ENCODE assay signal across 8 mouse cellular contexts in the genomic region with DNA sequence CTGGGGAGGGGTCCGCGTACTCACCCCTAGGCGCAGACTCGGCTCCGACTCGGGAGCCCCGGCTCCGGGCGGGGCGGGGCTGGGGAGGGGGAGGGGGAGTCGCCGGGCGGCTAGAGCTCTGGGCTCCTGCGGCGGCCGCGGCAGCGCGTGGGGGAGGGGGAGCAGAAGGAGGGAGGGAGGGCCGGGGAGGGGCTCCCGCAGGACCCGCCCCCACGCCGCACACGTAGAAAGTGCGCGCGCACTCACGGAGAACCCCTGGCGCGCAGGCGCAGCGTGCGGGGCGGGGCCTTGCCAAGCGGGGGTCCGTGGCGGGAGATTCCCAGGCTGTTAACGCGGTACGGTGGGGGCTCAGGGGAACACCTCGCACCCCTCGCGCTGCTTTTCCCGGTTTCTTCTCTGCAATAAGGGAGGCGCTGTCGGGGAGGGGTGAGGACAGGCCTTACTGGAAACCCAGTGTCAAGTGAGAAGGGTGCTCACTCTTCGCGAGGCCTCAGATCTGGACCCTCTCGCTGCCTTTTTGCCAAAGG. TPM values are rescaled to one million over a fixed set of nuclear protein-coding genes. Genes with fewer than 3 reads are reported as not detected.
DNase-seq lines count a peak whose midpoint lies in the region; ATAC-seq and TF ChIP-seq lines count a peak whose summit lies in the region.

Gene Mrpl14, plus strand, starts transcription at position 230 of the 527 bp plus-strand sequence.

- H3ac ChIP-seq in C2C12 (ENCODE audit: control insufficient read depth, insufficient read length, low read depth) = peak within 1 kb of the TSS; percentile 99

- 0 out of 2 replicates have a peak, but pooled peaks cover 5% of the 10 kb centered on the region for H3K9me3 ChIP-seq in heart, embryonic 13.5 days
- no peaks in the 10 kb centered on the region for H3K9me3 ChIP-seq in liver, embryonic 12.5 days (replicated peaks)
- no peaks in the 10 kb centered on the region for H3K9me3 ChIP-seq in stomach, embryonic 15.5 days

- DNase-seq in brain, embryonic 18.5 days (ENCODE audit: low read depth, low spot score) = peak; percentile 86
- peak; percentile 98 for DNase-seq in kidney, postnatal 10 days
- DNase-seq in natural killer cell, adult 2 months (ENCODE audit: low spot score in 2 of 2) = peak; percentile 83 to 88

- H3K79me2 ChIP-seq in C2C12 (ENCODE audit: control insufficient read depth, insufficient read depth) = peaks cover 99% of the 10 kb centered on the region

- H3K27me3 ChIP-seq in C2C12 (ENCODE audit: control insufficient read depth, insufficient read depth, insufficient read length) = no peaks in the 10 kb centered on the region
- no peaks in the 10 kb centered on the region for H3K27me3 ChIP-seq in heart, embryonic 13.5 days (replicated peaks)
- H3K27me3 ChIP-seq in liver, embryonic 12.5 days (replicated peaks) = 0 out of 2 replicates have a peak, but pooled peaks cover 7% of the 10 kb centered on the region
- no peaks in the 10 kb centered on the region for H3K27me3 ChIP-seq in stomach, embryonic 15.5 days (replicated peaks)

- peak within 1 kb of the TSS; percentile 68 for H3K4me3 ChIP-seq in C2C12 (ENCODE audit: insufficient read depth, poor library complexity, severe bottlenecking)
- H3K4me3 ChIP-seq in heart, embryonic 13.5 days = peak within 1 kb of the TSS; percentile 94
- H3K4me3 ChIP-seq in liver, embryonic 12.5 days = peak within 1 kb of the TSS; percentile 84
- H3K4me3 ChIP-seq in stomach, embryonic 15.5 days (replicated peaks) = peak within 1 kb of the TSS; percentile 93

- H3K9ac ChIP-seq in heart, embryonic 13.5 days = peak within 1 kb of the TSS; percentile 97
- peak within 1 kb of the TSS; percentile 93 for H3K9ac ChIP-seq in liver, embryonic 12.5 days
- peak within 1 kb of the TSS; percentile 96 for H3K9ac ChIP-seq in stomach, embryonic 15.5 days

- TF ChIP-seq CTCF in C2C12 (IDR thresholded peaks at IDR 0.05; ENCODE audit: control insufficient read depth, insufficient read depth, insufficient read length) = no peak

- peak; percentile 79 for ATAC-seq in erythroid progenitor cell, adult 5-6 weeks (replicated peaks; ENCODE audit: low FRiP score, poor library complexity, severe bottlenecking)
- peak; percentile 82 for ATAC-seq in heart, embryonic 13.5 days (ENCODE audit: extremely low read depth, insufficient number of reproducible peaks, low FRiP score, low TSS enrichment)
- ATAC-seq in liver, embryonic 12.5 days = peak; percentile 87
- peak; percentile 88 for ATAC-seq in stomach, embryonic 15.5 days (ENCODE audit: insufficient read depth, low FRiP score, low read depth)

- H3K4me2 ChIP-seq in heart, embryonic 13.5 days = peak within 1 kb of the TSS; percentile 95
- peak within 1 kb of the TSS; percentile 93 for H3K4me2 ChIP-seq in liver, embryonic 12.5 days
- peak within 1 kb of the TSS; percentile 84 for H3K4me2 ChIP-seq in stomach, embryonic 15.5 days

- H3K27ac ChIP-seq in heart, embryonic 13.5 days (replicated peaks) = peak within 1 kb of the TSS; percentile 78
- peak within 1 kb of the TSS; percentile 86 for H3K27ac ChIP-seq in liver, embryonic 12.5 days
- peak within 1 kb of the TSS; percentile 81 for H3K27ac ChIP-seq in stomach, embryonic 15.5 days

- under 1% methylated on average over 35 of the region's 50 CpGs for WGBS in heart, embryonic 13.5 days
- WGBS in liver, embryonic 12.5 days (ENCODE audit: insufficient replicate concordance) = 1% methylated on average over 37 of the region's 50 CpGs
- under 1% methylated on average over 37 of the region's 50 CpGs for WGBS in stomach, embryonic 15.5 days

- no peaks in the 10 kb centered on the region for H3K36me3 ChIP-seq in C2C12 (ENCODE audit: control insufficient read depth, insufficient read depth)
- no peaks in the 10 kb centered on the region for H3K36me3 ChIP-seq in heart, embryonic 13.5 days
- peaks cover 7% of the 10 kb centered on the region; the same call in 1 of the 2 replicates for H3K36me3 ChIP-seq in liver, embryonic 12.5 days
- H3K36me3 ChIP-seq in stomach, embryonic 15.5 days = no peaks in the 10 kb centered on the region

- H3K79me3 ChIP-seq in C2C12 (ENCODE audit: low read depth) = peaks cover 70% of the 10 kb centered on the region

- H3K4me1 ChIP-seq in heart, embryonic 13.5 days = peaks cover 39% of the 10 kb centered on the region
- H3K4me1 ChIP-seq in liver, embryonic 12.5 days = peaks cover 42% of the 10 kb centered on the region
- peaks cover 26% of the 10 kb centered on the region for H3K4me1 ChIP-seq in stomach, embryonic 15.5 days

TF ChIP-seq in C2C12, 6 proteins besides CTCF, POLR2A, EP300 and RAD21:
- TF ChIP-seq MAX (IDR thresholded peaks at IDR 0.05) (no peak), MYOD1 (IDR thresholded peaks at IDR 0.05; ENCODE audit: control insufficient read depth, insufficient read length, low read depth) (no peak), MYOG (IDR thresholded peaks at IDR 0.05; ENCODE audit: control insufficient read depth, extremely low read depth, insufficient read length) (no peak), FOSL1 (IDR thresholded peaks at IDR 0.05; ENCODE audit: insufficient read depth, low read length, poor library complexity, severe bottlenecking) (no peak), USF1 (IDR thresholded peaks at IDR 0.05; ENCODE audit: low read depth) (no peak), CEBPB (IDR thresholded peaks at IDR 0.05; ENCODE audit: low read depth) (no peak)
TF ChIP-seq in C2C12: peak in this region for 0.

RNA-seq across cellular contexts. Expression of gene Mrpl14, which starts in this region (rescaled TPM):
- polyA plus RNA-seq in C2C12 (2012; fragmentation: generic; extraction: Trizol) = 259 TPM
- total RNA-seq in erythroid progenitor cell, adult 5-6 weeks (2015; ENCODE audit: low replicate concordance) = 28.8 and 39.8 TPM in 2 replicates
- 8.5 and 8.7 TPM in 2 replicates for total RNA-seq in erythroid progenitor cell, adult 5-6 weeks (2017; ENCODE audit: low replicate concordance)
- polyA plus RNA-seq in heart, embryonic 13.5 days (2015; fragmentation: Nextera tagmentation; extraction: Ambion mirVana) = 126 and 147 TPM in 2 replicates
- polyA plus RNA-seq in liver, embryonic 12.5 days (2016; fragmentation: Nextera tagmentation; extraction: Ambion mirVana) = 148 and 151 TPM in 2 replicates
- 145 and 154 TPM in 2 replicates for polyA plus RNA-seq in stomach, embryonic 15.5 days (2015; fragmentation: Nextera tagmentation; extraction: Ambion mirVana)

Comparison
In these comparisons a context has a peak if more than half of its experiments do, and no peak if none do; other contexts are left out.
1. Peak in every context shown above with its lines: DNase-seq, ATAC-seq, H3K4me3 ChIP-seq and H3K27ac ChIP-seq.